Mouse (Mus musculus) kidney, adult 2 months (tissue): ENCODE data around the gene H2-Q6. TPM values are rescaled to one million over a fixed set of nuclear protein-coding genes. Genes with fewer than 3 reads are reported as not detected.
"Not testable (repeated sequence)": the region's sequence is repeated elsewhere in the genome, so short reads cannot be mapped to it uniquely, and the experiment has no call there.

Experiments used
- DNase-seq: peaks from one replicate; pipeline ENCODE4 v3.0.0; 2021
- H3K27ac ChIP-seq: fragments of 200-500 bp; 2 replicates; pipeline ENCODE4 v1.5.1; 2012; ENCODE audit warnings: low read depth, low read length, control low read depth, inconsistent platforms; ENCODE audit not compliant: insufficient read depth
- H3K27me3 ChIP-seq: fragments of 200-500 bp; replicated peaks from 2 replicates; pipeline ENCODE4 v1.6.1; 2012; ENCODE audit warnings: mild to moderate bottlenecking, moderate library complexity, low read length, inconsistent platforms; ENCODE audit not compliant: control insufficient read depth, insufficient read depth
- H3K36me3 ChIP-seq: fragments of 200-500 bp; 2 replicates; pipeline ENCODE4 v1.6.1; 2012; ENCODE audit warnings: mild to moderate bottlenecking, moderate library complexity, low read length, inconsistent platforms; ENCODE audit not compliant: control insufficient read depth, insufficient read depth
- H3K4me1 ChIP-seq: fragments of 200-500 bp; 2 replicates; pipeline ENCODE4 v1.6.1; 2011; ENCODE audit warnings: low read length; ENCODE audit not compliant: control insufficient read depth, insufficient read depth
- H3K4me3 ChIP-seq: fragments of 200-500 bp; 2 replicates; pipeline ENCODE4 v1.5.1; 2011; ENCODE audit warnings: mild to moderate bottlenecking, low read depth, low read length, control low read depth; ENCODE audit not compliant: insufficient read depth
- CTCF ChIP-seq: fragments of 200-500 bp; conservative IDR thresholded peaks from 2 replicates; pipeline ENCODE4 v1.5.1; 2011; ENCODE audit warnings: low read depth, mild to moderate bottlenecking, control low read depth, low read length, moderate library complexity, mixed read lengths; ENCODE audit not compliant: insufficient read depth, insufficient read length
- POLR2A ChIP-seq: fragments of 200-500 bp; IDR thresholded peaks from one replicate; pipeline ENCODE4 v1.6.1; 2011; ENCODE audit warnings: low read depth, low read length, control low read depth
- whole genome bisulfite sequencing: fragments of 180-500 bp; shearing (Covaris S2); methylation state at CpG from one replicate; pipeline ENCODE4 v1.1.7; 2018; 5-methylcytosine and 5-hydroxymethylcytosine counted together
- polyA plus RNA-seq: library from polyadenylated mRNA; depleted of rRNA; stranded (reverse); fragments of >200 nt; gene quantifications from 2 replicates; pipeline ENCODE4 v1.2.3, GENCODE M21; 2012

Gene H2-Q6
- polyA plus RNA-seq, 1 experiment = 84.0 TPM

GRCm38 (mm10) chr17:35418772-35419171 is 5.9 kb upstream of the H2-Q6 start:
- Histone ChIP-seq H3K4me3 (no peak overlapping the region), H3K4me1 (no peaks in the 10 kb centered on the region), H3K27me3 (no peaks in the 10 kb centered on the region), H3K36me3 (no peaks in the 10 kb centered on the region), H3K27ac (no peak overlapping the region)
- DNase-seq = no peak
- TF ChIP-seq CTCF (no peak), POLR2A (no peak)
- WGBS = 64% methylated on average over 7 of the region's 7 CpGs

DNA sequence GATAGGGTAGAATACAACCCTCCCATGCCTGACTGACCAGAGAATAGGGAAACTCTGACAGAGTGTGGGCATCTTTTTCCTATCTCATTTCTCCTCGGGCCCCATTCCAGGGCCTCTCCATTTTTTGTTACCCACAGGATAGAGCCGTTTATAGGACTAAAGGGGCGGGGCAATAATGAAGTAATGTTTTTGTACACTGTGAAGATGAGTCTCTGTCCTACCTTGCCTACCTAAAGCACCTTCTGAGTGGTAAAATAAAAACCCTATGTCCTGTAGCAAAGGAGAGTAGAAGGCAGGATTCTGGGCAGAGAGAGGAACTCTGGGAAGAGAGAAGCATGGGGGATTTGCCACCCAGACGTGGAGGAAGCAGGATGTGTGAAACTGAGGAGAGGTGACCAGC is 5.1 kb upstream of the H2-Q6 start:
- not testable (repeated sequence) for DNase-seq, H3K4me3 ChIP-seq, H3K4me1 ChIP-seq, H3K36me3 ChIP-seq, H3K27me3 ChIP-seq, H3K27ac ChIP-seq
- WGBS = 61% methylated on average over 4 of the region's 4 CpGs

- not testable (repeated sequence) for H3K4me3 ChIP-seq, H3K4me1 ChIP-seq, DNase-seq, H3K27me3 ChIP-seq, H3K36me3 ChIP-seq, H3K27ac ChIP-seq
- peak; percentile 59 for TF ChIP-seq CTCF
- WGBS = 19% methylated on average over 11 of the region's 11 CpGs
Observed at GRCm38 (mm10) chr17:35420206-35420810, 4.3 kb upstream of the H2-Q6 start.

DNA sequence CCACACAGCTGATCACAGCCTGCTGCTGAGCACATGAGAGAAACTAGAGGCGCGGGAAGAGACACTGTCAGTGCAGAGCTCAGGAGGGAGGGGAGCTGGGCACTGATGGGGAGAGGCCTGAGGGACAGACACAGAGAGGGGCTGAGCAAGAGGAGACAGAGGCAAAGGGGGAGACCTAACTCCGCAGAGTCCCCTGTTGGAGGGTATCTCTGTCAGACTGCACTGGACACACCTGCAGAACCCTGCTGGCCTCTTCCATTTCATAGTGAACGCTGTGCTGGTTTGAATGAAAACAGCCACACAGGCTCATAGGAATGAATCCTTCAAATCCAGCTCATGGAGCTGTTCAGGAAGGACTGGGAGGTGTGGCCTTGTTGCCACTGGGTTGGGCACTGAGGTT is 3.3 kb upstream of the H2-Q6 start:
- 97% methylated on average over 4 of the region's 4 CpGs for WGBS
- not testable (repeated sequence) for H3K27ac ChIP-seq, H3K27me3 ChIP-seq, H3K36me3 ChIP-seq, H3K4me1 ChIP-seq, H3K4me3 ChIP-seq, DNase-seq

DNA sequence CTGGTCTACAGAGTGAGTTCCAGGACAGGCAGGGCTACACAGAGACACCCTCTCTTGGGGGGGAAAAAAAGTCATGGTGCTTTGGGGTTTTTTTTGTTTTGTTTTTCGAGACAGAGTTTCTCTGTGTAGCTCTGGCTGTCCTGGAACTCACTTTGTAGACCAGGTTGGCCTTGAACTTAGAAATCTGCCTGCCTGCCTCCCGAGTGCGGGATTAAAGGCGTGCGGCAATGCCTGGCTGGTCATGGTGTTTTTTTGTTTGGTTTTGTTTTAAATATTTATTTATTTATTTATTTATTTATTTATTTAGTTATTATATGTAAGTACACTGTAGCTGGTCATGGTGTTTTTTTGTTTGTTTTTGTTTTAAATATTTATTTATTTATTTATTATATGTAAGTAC is 2.3 kb upstream of the H2-Q6 start:
- not testable (repeated sequence) for DNase-seq, H3K27me3 ChIP-seq, H3K27ac ChIP-seq, H3K36me3 ChIP-seq, H3K4me3 ChIP-seq, H3K4me1 ChIP-seq
- WGBS = 92% methylated on average over 5 of the region's 5 CpGs

DNA sequence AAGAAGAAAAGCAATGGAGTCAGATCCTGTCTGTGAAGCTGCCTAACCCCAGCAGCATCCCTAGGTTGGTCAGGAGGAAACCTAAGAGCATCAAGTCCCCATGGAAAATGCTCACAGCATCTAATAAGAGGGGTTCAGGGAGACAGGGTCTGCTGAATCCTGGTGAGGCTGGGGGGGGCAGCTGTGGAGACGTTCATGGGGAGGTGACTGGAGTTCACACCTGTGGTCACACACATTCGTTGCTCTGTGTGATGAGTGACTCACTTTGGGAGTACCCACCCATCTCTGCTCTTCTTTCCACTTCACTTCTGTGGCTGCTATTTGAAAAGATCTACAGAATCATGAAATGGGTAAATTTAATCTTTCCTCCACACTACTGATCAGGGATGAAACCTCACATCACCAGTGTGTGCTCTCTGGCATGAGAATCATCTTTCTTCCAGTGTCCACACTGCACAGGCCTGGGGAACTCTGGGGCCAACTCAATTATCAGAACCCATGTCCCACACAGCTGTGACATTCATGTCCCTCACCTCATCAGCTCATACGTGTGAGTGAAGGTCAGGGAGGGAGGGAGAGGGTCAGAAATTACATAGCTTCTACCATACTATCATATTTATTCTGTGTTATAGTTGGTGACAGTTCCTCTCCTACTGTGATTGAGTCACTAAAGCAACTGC is 1.4 kb upstream of the H2-Q6 start:
- 68% methylated on average over 3 of the region's 3 CpGs for WGBS
- not testable (repeated sequence) for H3K27ac ChIP-seq

GRCm38 (mm10) chr17:35424106-35424505 is 544 bp upstream of the H2-Q6 start:
- not testable (repeated sequence) for H3K27ac ChIP-seq, DNase-seq, H3K27me3 ChIP-seq, H3K4me1 ChIP-seq, H3K4me3 ChIP-seq, H3K36me3 ChIP-seq
- WGBS = 97% methylated on average over 3 of the region's 3 CpGs

More for the DNA sequence above, 1.4 kb upstream of the H2-Q6 start:
- H3K4me1 ChIP-seq, H3K27me3 ChIP-seq, H3K36me3 ChIP-seq, DNase-seq, H3K4me3 ChIP-seq: not testable (repeated sequence)

GRCm38 (mm10) chr17:35425474-35425873 is 824 bp downstream of the H2-Q6 start:
- H3K27ac ChIP-seq, H3K27me3 ChIP-seq, H3K4me1 ChIP-seq, DNase-seq, H3K36me3 ChIP-seq: not testable (repeated sequence)
- 30% methylated on average over 28 of the region's 28 CpGs for WGBS
- H3K4me3 ChIP-seq = peak overlapping the region; percentile 17; the same call in 1 of the 2 replicates

GRCm38 (mm10) chr17:35428883-35429282 is 4.2 kb downstream of the H2-Q6 start:
- H3K36me3 ChIP-seq, H3K4me3 ChIP-seq, H3K27me3 ChIP-seq, H3K4me1 ChIP-seq, DNase-seq, H3K27ac ChIP-seq: not testable (repeated sequence)
- WGBS = 89% methylated on average over 6 of the region's 6 CpGs

DNA sequence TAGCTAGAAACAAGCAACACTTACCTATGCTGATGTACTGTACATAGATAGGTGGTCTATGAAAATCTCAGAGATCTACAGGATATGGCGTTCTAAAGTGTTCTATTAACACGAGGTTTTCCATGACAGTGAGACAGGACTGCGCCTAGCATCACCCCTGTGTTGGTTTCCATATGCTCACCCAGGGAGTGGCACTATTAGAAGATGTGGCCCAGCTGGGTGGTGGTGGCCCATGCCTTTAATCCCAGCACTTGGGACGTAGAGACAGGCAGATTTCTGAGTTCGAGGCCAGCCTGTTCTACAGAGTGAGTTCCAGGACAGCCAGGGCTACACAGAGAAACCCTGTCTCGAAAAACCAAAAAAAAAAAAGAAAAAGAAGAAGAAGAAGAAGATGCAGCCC is 6.0 kb downstream of the H2-Q6 start:
- not testable (repeated sequence) for H3K36me3 ChIP-seq, H3K27ac ChIP-seq, H3K4me1 ChIP-seq, H3K27me3 ChIP-seq, DNase-seq, H3K4me3 ChIP-seq
- WGBS = 88% methylated on average over 6 of the region's 6 CpGs

DNA sequence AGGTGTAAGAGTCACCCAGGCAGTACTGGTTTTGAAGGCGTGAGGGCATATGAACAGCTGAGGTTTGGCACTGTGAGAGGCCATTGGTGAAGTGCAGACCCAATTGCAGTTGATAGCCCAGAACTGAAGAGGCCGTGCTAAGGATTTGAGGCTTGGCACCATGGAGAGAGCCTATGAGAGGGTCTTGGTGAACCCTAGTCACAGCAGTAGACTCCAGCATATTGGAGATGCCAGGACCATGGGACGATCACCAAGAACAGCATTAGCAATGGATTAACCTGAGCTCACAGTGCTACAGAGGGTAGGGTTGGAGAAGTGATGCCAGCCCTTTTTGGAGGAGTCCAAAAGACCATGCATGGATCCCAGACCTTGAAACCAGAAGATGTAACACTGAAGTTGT is 7.5 kb downstream of the H2-Q6 start:
- H3K4me1 ChIP-seq, DNase-seq, H3K4me3 ChIP-seq, H3K36me3 ChIP-seq, H3K27me3 ChIP-seq, H3K27ac ChIP-seq: not testable (repeated sequence)
- 86% methylated on average over 3 of the region's 3 CpGs for WGBS
